Mouse (Mus musculus) lung, postnatal 0 days (tissue): ENCODE data around the gene Hoxb6. TPM values are rescaled to one million over a fixed set of nuclear protein-coding genes. Genes with fewer than 3 reads are reported as not detected.

Experiments used
- ATAC-seq: fragments of 200-750 bp; cut with Nextera tagmentation; 2 replicates; pipeline ENCODE4 v1.8.0; 2017; ENCODE audit warnings: moderate library complexity
- DNase-seq: peaks from one replicate; pipeline ENCODE4 v3.0.0-alpha.2; 2016; ENCODE audit warnings: low spot score
- H3K27ac ChIP-seq: fragments of 300-500 bp; sonication (generic); 2 replicates; pipeline ENCODE4 v1.5.1; 2014; ENCODE audit warnings: antibody characterized with exemption, mild to moderate bottlenecking, low read length, mixed read lengths
- H3K27me3 ChIP-seq: fragments of 300-500 bp; sonication (generic); replicated peaks from 2 replicates; pipeline ENCODE4 v1.6.1; 2014; ENCODE audit warnings: low read length, mixed read lengths; ENCODE audit not compliant: insufficient read depth
- H3K36me3 ChIP-seq: fragments of 300-500 bp; sonication (generic); 2 replicates; pipeline ENCODE4 v1.6.1; 2014; ENCODE audit warnings: low read length, mixed read lengths; ENCODE audit not compliant: insufficient read depth
- H3K4me1 ChIP-seq: fragments of 300-500 bp; sonication (generic); 2 replicates; pipeline ENCODE4 v1.6.1; 2014; ENCODE audit warnings: antibody characterized with exemption, low read depth, low read length, mixed read lengths; ENCODE audit not compliant: insufficient read depth
- H3K4me2 ChIP-seq: fragments of 300-500 bp; sonication (generic); replicated peaks from 2 replicates; pipeline ENCODE4 v1.6.1; 2014; ENCODE audit warnings: low read depth, mild to moderate bottlenecking, low read length, moderate library complexity, mixed read lengths
- H3K4me3 ChIP-seq: fragments of 300-500 bp; sonication (generic); 2 replicates; pipeline ENCODE4 v1.5.1; 2014; ENCODE audit warnings: low read depth, low read length
- H3K9ac ChIP-seq: fragments of 300-500 bp; sonication (generic); replicated peaks from 2 replicates; pipeline ENCODE4 v1.6.1; 2014; ENCODE audit warnings: low read depth, mild to moderate bottlenecking
- H3K9me3 ChIP-seq: fragments of 300-500 bp; sonication (generic); 2 replicates; pipeline ENCODE4 v1.6.1; 2016; ENCODE audit warnings: low read length, mixed read lengths
- CTCF ChIP-seq: IDR thresholded peaks from 2 replicates; pipeline ENCODE4 v1.5.1; 2016; ENCODE audit warnings: antibody characterized with exemption, mild to moderate bottlenecking
- EP300 ChIP-seq: IDR thresholded peaks from 2 replicates; pipeline ENCODE4 v1.6.1; 2016; ENCODE audit warnings: antibody characterized with exemption, mild to moderate bottlenecking, control low read depth
- WGBS: fragments of 180-500 bp; shearing (Covaris S2); extraction: QIAGEN DNeasy Blood & Tissue Kit; methylation state at CpG from one replicate; pipeline ENCODE4 v1.1.7; 2014; 5-methylcytosine and 5-hydroxymethylcytosine counted together
- polyA plus RNA-seq: library from polyadenylated mRNA; unstranded; fragments of >200 nt; fragmentation: Nextera tagmentation; extraction: Ambion mirVana; gene quantifications from 2 replicates; pipeline ENCODE4 v1.2.1, GENCODE M21; 2015

The Hoxb6 gene
- polyA plus RNA-seq, 1 experiment from 2014 or later: 7.4 TPM

GRCm38 (mm10) chr11:96338957-96339855, 46.9 kb downstream of the Hoxb6 start:
- 40% methylated on average over 7 of the region's 7 CpGs for WGBS
- peaks cover 12% of the 10 kb centered on the region; the same call in 1 of the 2 replicates for H3K4me1 ChIP-seq
- no peaks in the 10 kb centered on the region for H3K36me3 ChIP-seq
- H3K27ac ChIP-seq: peak overlapping the region; percentile 82; the same call in 1 of the 2 replicates
- no peaks in the 10 kb centered on the region for H3K9me3 ChIP-seq
- DNase-seq (peak; percentile 10), ATAC-seq (no peak)
- TF ChIP-seq EP300: no peak
- no peak for TF ChIP-seq CTCF
- H3K4me3 ChIP-seq: no peak overlapping the region
- H3K27me3 ChIP-seq: peaks cover 10% of the 10 kb centered on the region; the same call in 1 of the 2 replicates
- 0 out of 2 replicates have a peak overlapping the region, but pooled peaks have one; percentile 17 for H3K9ac ChIP-seq
- 0 out of 2 replicates have a peak overlapping the region, but pooled peaks have one; percentile 5 for H3K4me2 ChIP-seq

GRCm38 (mm10) chr11:96340698-96341365, 48.6 kb downstream of the Hoxb6 start:
- H3K27ac ChIP-seq: peak overlapping the region; percentile 82
- H3K27me3 ChIP-seq: peaks cover 13% of the 10 kb centered on the region; the same call in 1 of the 2 replicates
- no peaks in the 10 kb centered on the region for H3K36me3 ChIP-seq
- no peak for TF ChIP-seq CTCF
- TF ChIP-seq EP300: no peak
- ATAC-seq (peak; percentile 48), DNase-seq (peak; percentile 84)
- H3K4me1 ChIP-seq: peaks cover 7% of the 10 kb centered on the region; the same call in 1 of the 2 replicates
- H3K9ac ChIP-seq: peak overlapping the region; percentile 59
- peak overlapping the region; percentile 43 for H3K4me3 ChIP-seq
- no peaks in the 10 kb centered on the region for H3K9me3 ChIP-seq
- peak overlapping the region; percentile 69 for H3K4me2 ChIP-seq
- 3% methylated on average over 33 of the region's 36 CpGs for WGBS

GRCm38 (mm10) chr11:96341701-96342575, 49.7 kb downstream of the Hoxb6 start:
- Histone ChIP-seq H3K4me3 (peak overlapping the region; percentile 43), H3K27me3 (peaks cover 18% of the 10 kb centered on the region; the same call in 1 of the 2 replicates)

GRCm38 (mm10) chr11:96342576-96342930, 50.3 kb downstream of the Hoxb6 start:
- H3K4me2 ChIP-seq: peak overlapping the region; percentile 69
- peak; percentile 25 for DNase-seq

More at GRCm38 (mm10) chr11:96341701-96342575, 49.7 kb downstream of the Hoxb6 start:
- Histone ChIP-seq H3K4me1 (peaks cover 8% of the 10 kb centered on the region; the same call in 1 of the 2 replicates), H3K9me3 (no peaks in the 10 kb centered on the region), H3K4me2 (peak overlapping the region; percentile 69), H3K27ac (peak overlapping the region; percentile 81), H3K9ac (peak overlapping the region; percentile 80), H3K36me3 (no peaks in the 10 kb centered on the region)
- peak; percentile 31 for ATAC-seq
- TF ChIP-seq EP300 (no peak), CTCF (peak; percentile 34)
- WGBS: 4% methylated on average over 40 of the region's 40 CpGs
- DNase-seq: peak; percentile 76

GRCm38 (mm10) chr11:96343206-96343745, 51.0 kb downstream of the Hoxb6 start:
- no peaks in the 10 kb centered on the region for H3K36me3 ChIP-seq
- peak overlapping the region; percentile 84 for H3K27ac ChIP-seq
- no peak overlapping the region for H3K4me3 ChIP-seq
- no peaks in the 10 kb centered on the region for H3K9me3 ChIP-seq
- DNase-seq: peak; percentile 12
- H3K9ac ChIP-seq: no peak overlapping the region
- peaks cover 3% of the 10 kb centered on the region; the same call in 1 of the 2 replicates for H3K4me1 ChIP-seq
- no peak for TF ChIP-seq CTCF
- no peak for TF ChIP-seq EP300
- H3K4me2 ChIP-seq: no peak overlapping the region
- 56% methylated on average over 2 of the region's 2 CpGs for WGBS
- peaks cover 18% of the 10 kb centered on the region; the same call in 1 of the 2 replicates for H3K27me3 ChIP-seq
- no peak for ATAC-seq

More at GRCm38 (mm10) chr11:96342576-96342930, 50.3 kb downstream of the Hoxb6 start:
- H3K4me1 ChIP-seq: peaks cover 8% of the 10 kb centered on the region; the same call in 1 of the 2 replicates
- peak overlapping the region; percentile 43 for H3K4me3 ChIP-seq
- H3K9me3 ChIP-seq: no peaks in the 10 kb centered on the region
- no peak for TF ChIP-seq CTCF
- TF ChIP-seq EP300: no peak
- H3K36me3 ChIP-seq: no peaks in the 10 kb centered on the region
- H3K9ac ChIP-seq: peak overlapping the region; percentile 80
- peaks cover 18% of the 10 kb centered on the region; the same call in 1 of the 2 replicates for H3K27me3 ChIP-seq
- ATAC-seq: no peak
- H3K27ac ChIP-seq: peak overlapping the region; percentile 81
- WGBS: 22% methylated on average over 4 of the region's 4 CpGs
